Mouse (Mus musculus) yolk sac, embryonic 10.5 days (tissue): Measurements from ENCODE around the gene Slc28a2.
"Not testable (repeated sequence)": the region's sequence is repeated elsewhere in the genome, so short reads cannot be mapped to it uniquely, and the experiment has no call there.

Experiments used
- DNase-seq: peaks from one replicate; pipeline ENCODE4 v3.0.0-alpha.2; 2017; ENCODE audit warnings: low spot score

Gene Slc28a2

DNA sequence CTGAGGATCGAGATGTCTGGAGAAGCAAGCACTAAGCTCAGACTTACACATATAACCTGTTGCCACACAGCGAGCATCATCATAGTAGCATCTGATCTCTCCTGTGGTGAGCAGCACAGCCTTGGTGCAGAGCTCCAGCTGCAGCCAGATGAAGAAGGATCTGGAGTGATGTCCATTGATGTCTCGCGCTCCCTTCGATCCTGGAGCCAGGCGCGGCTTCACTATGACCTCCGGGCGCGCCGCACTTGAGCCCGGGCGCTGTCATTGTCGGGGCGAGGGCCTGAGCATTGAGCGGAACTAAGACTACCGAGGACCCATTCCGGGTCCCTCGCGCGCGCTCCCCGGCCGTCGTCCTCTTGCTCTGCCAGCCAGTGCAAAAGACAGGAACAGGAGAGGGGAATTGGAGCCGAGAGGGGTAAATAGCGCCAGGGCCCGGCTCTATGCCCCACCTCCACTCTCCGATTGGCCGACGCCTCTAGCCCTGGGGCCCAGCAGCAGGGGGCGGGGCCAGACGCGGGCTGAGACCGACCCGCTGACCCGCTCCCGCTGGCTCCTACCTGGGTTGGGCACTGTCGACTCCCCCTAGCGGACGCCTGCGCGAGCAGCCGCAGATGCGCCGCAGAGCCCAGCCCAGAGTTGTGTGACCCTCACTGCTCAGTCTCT is 41.2 kb downstream of the Slc28a2 start:
- DNase-seq: peak; percentile 94

DNA sequence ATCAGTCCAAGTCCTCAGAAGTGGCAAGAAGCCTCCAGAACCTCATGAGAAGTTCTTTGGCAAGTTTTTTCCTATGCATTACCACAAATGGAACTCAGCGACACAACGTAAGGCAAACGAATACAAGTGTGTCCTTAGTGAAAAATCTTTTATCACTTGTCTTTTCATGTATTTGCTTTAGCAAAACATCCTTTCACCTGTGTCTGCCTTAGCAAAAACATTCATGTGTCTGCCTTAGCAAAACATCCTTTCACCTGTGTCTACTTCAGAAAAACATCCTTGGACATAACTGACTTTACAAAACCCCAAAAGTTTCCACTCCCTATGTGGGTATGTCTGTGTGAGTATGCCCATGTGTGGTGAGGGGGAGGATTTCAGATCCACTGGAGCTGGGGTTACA is 42.9 kb downstream of the Slc28a2 start:
- DNase-seq: no peak

DNA sequence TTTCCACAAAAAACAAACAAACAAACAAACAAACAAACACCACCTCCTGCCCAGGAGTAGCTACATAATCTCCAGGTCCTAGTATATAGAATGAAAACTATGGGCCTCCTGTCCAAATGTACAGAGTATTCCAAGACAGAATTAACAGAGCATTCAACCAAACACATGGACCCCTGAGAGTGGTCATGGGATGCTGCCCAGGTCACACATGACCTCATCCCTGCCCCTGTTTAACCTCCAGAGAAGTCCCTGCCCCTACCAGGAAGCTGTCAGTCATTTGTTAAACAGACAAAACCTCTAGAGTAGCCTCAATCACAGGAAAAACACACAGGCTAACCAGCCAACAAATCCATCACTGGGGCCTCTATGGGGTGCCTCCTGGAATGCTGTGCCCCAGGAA is 50.3 kb downstream of the Slc28a2 start:
- DNase-seq: no peak

DNA sequence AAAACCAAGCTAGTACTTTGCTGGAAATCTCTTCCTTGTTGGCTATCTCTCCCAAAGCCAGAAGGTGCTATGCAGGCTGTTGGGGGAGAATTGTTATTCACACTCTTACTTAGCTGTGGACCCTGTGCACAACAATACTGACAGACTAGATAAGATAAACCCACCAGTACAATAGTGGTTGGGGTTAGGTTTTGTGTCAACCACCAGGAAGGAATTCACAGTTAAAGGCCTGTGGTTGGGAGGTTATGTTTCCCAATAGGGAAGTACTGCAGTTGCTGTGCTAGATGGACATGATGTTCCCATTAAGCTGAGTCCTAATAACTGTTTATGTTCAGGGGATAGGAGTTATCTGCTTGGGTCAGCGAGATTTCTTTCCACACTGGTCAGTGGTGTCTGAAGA is 57.5 kb downstream of the Slc28a2 start:
- not testable (repeated sequence) for DNase-seq

DNA sequence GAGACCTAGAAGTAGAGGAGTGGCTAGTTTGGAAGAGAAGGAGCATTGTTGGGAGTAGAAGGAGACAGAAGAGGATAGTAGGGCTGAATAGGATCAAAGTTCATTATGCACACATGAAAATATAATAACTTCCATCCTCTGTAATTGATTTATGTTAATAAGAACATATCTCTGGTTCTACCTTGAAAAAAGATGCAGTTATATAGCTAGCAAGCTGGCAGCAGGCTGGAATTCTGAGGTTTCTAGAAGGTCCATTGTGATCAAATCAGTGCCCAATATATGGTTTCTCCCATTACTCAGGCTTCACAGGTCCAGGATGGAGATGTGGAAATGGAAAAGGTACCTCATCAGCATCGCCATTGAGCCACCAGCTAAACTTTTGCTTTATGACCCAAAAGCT is 58.4 kb downstream of the Slc28a2 start, which contains the start of gene Gm14085:
Gene Gm14085, plus strand, starts transcription at position 301 of the 400 bp plus-strand sequence.
- DNase-seq: no peak

DNA sequence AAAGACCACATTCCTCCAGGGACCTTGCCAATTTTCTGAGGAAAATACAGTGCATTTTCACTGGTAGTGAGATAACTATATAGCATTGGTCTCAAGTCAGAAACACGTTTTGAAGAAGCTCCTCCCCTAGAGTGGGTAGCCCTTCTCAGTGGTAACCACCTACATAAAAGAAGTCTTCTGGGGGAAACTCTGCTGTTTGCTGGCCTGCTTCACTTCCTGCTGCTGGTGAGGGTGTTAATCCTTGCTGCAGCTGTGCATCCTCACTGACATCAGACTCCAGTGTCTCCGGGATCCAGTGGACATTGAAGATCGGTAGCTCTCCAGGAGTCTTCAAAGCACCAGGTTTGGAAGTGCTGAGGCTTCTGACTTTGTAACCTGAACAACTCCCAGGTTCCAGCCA is 59.4 kb downstream of the Slc28a2 start:
- not testable (repeated sequence) for DNase-seq

DNA sequence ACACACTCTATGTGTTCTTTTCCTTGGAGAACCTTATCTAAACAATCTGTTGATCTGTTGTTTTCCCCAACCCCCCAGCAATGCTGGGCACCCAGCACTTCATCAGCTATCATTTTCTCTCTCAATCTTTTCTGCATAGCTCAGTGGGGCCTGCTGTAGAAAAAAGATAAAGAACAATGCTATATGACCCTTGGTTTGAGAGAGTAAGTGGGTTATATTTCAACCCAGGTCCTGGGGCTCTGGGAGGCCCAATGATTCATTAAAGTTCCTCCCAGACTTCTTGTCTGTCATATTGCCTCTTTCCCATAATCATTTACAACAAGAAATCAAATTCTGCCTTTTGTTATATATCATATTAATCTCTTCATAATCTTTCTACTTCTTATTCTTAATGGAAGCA is 59.8 kb downstream of the Slc28a2 start:
- DNase-seq: not testable (repeated sequence)

DNA sequence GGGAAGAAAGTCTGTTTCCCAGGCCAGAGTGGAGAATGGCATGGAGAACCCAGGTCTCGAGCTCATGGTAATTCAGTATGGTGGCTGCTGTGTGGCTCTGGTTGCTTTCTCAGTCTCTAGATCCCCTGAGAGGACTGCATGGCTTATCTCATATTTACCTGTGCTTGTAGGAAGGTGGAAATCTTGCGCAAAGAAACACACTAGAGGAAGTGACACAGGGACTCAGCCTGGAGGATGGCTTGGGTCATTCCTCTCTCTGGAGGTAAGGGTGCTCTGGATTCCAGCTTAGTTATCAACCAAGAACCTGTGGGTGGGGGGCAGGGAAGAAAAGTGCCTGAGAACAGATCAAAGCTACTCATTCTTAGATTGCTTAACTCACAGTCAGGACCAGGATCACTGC is 60.4 kb downstream of the Slc28a2 start:
- DNase-seq: peak; percentile 38
